Mouse (Mus musculus) cerebellum, adult 2 months (tissue): ENCODE data around the gene Rxfp4. TPM values are rescaled to one million over a fixed set of nuclear protein-coding genes. Genes with fewer than 3 reads are reported as not detected.

Source experiments
- DNase-seq, 2 experiments: peaks; one replicate each; pipeline ENCODE4 v3.0.0; 2021
- H3K27ac ChIP-seq: fragments of 200-500 bp; 2 replicates; pipeline ENCODE4 v1.5.1; 2012; ENCODE audit warnings: low read length, control low read depth, inconsistent platforms; ENCODE audit not compliant: insufficient read depth
- H3K27me3 ChIP-seq: fragments of 200-500 bp; 2 replicates; pipeline ENCODE4 v1.6.1; 2012; ENCODE audit warnings: inconsistent platforms, mild to moderate bottlenecking, low read length, moderate library complexity; ENCODE audit not compliant: control insufficient read depth, insufficient read depth
- H3K4me1 ChIP-seq: fragments of 200-500 bp; 2 replicates; pipeline ENCODE4 v1.6.1; 2011; ENCODE audit warnings: low read length; ENCODE audit not compliant: control insufficient read depth, insufficient read depth
- H3K4me3 ChIP-seq: fragments of 200-500 bp; replicated peaks from 2 replicates; pipeline ENCODE3; 2011; ENCODE audit warnings: mild to moderate bottlenecking, low read depth, low read length, control low read depth; ENCODE audit not compliant: insufficient read depth
- CTCF ChIP-seq: fragments of 200-500 bp; IDR thresholded peaks from 2 replicates; pipeline ENCODE4 v1.5.1; 2011; ENCODE audit warnings: low read depth, mild to moderate bottlenecking, control low read depth, low read length, moderate library complexity, borderline replicate concordance; ENCODE audit not compliant: insufficient read depth
- POLR2A ChIP-seq: fragments of 200-500 bp; IDR thresholded peaks from 2 replicates; pipeline ENCODE4 v1.6.1; 2011; ENCODE audit warnings: low read length, control low read depth, borderline replicate concordance; ENCODE audit not compliant: insufficient read depth
- WGBS: fragments of 180-500 bp; shearing (Covaris S2); methylation state at CpG from one replicate; pipeline ENCODE4 v1.1.7; 2018; 5-methylcytosine and 5-hydroxymethylcytosine counted together
- polyA plus RNA-seq: library from polyadenylated mRNA; depleted of rRNA; stranded (reverse); fragments of >200 nt; gene quantifications from 2 replicates; pipeline ENCODE4 v1.2.3, GENCODE M21; 2012; rRNA removed

Gene Rxfp4
- polyA plus RNA-seq: not detected in 2 replicates

DNA sequence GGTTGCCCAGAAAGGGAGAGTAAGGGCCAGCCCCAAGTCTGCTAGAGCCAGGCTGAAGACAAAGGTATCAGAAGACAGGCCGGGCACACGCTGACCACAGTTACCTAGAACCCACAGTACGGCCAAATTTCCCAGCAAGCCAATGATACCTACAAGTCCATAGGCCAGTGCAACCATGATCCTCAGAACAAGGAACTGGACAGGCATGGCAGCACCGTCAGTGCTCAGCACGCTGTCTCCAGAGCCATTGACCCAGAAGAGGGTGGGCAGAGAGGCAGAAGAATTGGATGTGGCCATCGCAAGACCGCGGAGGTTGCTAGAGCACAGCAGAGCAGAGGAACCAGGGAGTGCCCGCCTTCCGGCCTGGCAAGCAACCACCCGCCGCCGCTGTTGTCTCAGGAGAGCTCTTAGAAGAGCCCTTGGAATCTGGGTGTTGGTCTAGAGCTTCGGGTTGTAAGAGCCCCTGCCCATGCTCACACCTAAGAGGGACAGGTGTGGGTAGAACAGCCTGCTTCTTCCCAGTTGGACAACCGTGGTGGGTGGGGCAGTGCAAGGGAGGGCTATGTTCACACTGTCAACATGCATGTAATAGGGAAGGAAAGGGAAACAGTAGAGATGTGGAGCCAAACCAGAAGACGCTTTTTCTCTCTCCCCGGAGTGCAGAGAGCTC lies at the start of gene Rxfp4:
Rxfp4 (minus strand) TSS at position 297 of the 670 bp plus-strand sequence.
- Histone ChIP-seq H3K4me3 (no peak within 1 kb of the TSS), H3K4me1 (no peaks in the 10 kb centered on the region), H3K27me3 (no peaks in the 10 kb centered on the region), H3K27ac (no peak within 1 kb of the TSS)
- no peak for DNase-seq
- TF ChIP-seq POLR2A: no peak
- no peak for TF ChIP-seq CTCF
- 77% methylated on average over 17 of the region's 17 CpGs for WGBS

DNA sequence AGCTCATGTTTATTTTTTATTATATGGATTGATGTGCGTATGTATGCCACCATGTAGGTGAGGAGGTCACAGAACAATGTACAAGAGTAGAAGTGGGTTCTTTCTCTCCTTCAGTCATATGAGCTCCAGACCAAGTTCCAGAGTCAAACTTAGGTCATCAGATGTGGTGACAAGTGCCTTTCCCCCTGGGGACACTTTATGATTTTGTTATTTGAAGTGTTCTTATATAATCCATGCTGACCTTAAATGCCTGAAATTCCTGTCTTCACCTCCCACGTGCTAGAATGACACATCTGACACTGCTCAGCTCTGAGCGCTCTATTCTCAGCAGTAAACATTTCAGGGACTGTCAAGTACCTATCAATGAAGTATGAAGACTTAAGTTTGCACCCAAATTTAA lies 48.3 kb upstream of the Rxfp4 start:
- H3K4me3 ChIP-seq: no peak overlapping the region
- no peak overlapping the region; the same call in 1 of the 2 replicates for H3K27ac ChIP-seq
- DNase-seq: no peak
- no peaks in the 10 kb centered on the region for H3K27me3 ChIP-seq
- H3K4me1 ChIP-seq: no peaks in the 10 kb centered on the region
- WGBS: 81% methylated on average over 3 of the region's 3 CpGs
- TF ChIP-seq POLR2A: no peak
- no peak for TF ChIP-seq CTCF

DNA sequence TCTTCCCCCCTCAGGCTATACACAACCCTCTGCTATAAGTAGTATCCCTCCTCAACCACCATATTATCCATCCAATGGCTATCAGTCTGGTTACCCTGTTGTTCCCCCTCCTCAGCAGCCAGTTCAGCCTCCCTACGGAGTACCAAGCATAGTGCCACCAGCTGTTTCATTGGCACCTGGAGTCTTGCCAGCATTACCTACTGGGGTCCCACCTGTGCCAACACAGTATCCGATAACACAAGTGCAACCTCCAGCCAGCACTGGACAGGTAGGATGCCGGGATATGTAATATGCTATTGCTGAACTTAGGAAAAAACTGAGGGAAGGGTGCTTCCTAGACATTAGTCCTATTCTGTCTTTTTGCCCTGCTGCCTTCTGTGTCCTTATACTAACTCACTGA lies 47.3 kb upstream of the Rxfp4 start:
- no peaks in the 10 kb centered on the region for H3K27me3 ChIP-seq
- 16% methylated on average over 3 of the region's 3 CpGs for WGBS
- no peak for DNase-seq
- no peak for TF ChIP-seq POLR2A
- no peak for TF ChIP-seq CTCF
- no peak overlapping the region for H3K4me3 ChIP-seq
- H3K4me1 ChIP-seq: no peaks in the 10 kb centered on the region
- no peak overlapping the region for H3K27ac ChIP-seq

DNA sequence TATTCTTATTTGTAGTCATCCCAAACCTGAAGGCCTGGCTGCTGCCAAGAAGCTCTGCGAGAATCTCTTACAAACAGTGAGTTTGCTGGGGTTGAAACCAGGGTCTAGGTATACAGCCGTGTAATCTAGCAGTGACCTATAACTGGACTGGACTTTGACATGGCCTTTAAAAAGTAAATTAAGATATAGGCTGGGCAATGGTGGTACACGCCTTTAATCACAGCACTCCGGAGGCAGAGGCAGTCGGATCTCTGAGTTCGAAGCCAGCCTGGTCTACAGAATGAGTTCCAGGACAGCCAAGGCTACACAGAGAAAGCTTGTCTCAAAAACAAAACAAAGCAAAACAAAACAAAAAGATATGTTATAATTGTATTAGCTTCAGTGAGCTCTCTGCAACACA lies 45.9 kb upstream of the Rxfp4 start:
- 92% methylated on average over 6 of the region's 6 CpGs for WGBS

DNA sequence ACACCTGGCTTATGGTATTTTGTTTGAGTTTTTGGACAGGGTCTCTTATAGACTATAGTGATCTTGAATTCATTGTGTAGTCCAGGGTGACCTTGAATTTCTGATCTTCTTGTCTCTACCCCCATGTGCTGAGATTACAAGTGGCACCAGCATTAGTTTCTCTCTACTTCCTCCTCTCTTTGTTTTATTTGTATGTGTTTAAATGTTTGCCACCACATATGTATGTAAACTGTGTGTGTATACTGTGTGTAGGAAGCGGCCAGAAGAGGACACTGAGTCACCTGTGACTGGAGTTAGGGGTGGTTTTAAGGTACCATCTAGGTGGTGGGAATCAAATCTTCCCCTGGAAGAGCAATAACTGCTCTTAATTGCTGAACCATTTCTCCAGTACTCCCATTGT lies 45.1 kb upstream of the Rxfp4 start:
- H3K27me3 ChIP-seq: no peaks in the 10 kb centered on the region
- no peak for DNase-seq
- no peak overlapping the region for H3K27ac ChIP-seq
- TF ChIP-seq CTCF: no peak
- WGBS: 86% methylated on average over 1 of the region's 1 CpGs
- H3K4me3 ChIP-seq: no peak overlapping the region
- no peaks in the 10 kb centered on the region for H3K4me1 ChIP-seq

More for the DNA sequence above, 45.9 kb upstream of the Rxfp4 start:
- Histone ChIP-seq H3K4me1 (no peaks in the 10 kb centered on the region), H3K27me3 (no peaks in the 10 kb centered on the region), H3K4me3 (no peak overlapping the region), H3K27ac (no peak overlapping the region)
- TF ChIP-seq POLR2A (no peak), CTCF (no peak)
- no peak for DNase-seq

DNA sequence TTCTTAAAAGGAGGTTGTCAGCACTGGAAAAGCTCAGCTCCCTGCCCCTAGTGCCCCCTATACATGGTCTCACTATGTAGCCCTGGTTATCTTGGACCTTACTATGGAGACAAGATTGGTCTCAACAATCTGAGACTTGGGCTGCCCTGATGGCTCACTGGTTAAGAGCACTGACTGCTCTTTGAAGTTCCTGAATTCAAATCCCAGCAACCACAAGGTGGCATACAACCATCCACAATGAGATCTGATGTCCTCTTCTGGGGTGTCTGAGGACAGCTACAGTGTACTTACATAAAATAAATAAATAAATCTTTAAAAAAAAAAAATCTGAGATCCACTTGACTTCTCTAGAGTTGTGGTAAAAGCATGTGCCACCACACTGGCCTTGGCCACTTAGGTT lies 42.6 kb upstream of the Rxfp4 start:
- DNase-seq: no peak
- no peak overlapping the region for H3K4me3 ChIP-seq
- H3K27me3 ChIP-seq: no peaks in the 10 kb centered on the region
- H3K27ac ChIP-seq: no peak overlapping the region
- no peak for TF ChIP-seq POLR2A
- TF ChIP-seq CTCF: no peak
- H3K4me1 ChIP-seq: no peaks in the 10 kb centered on the region

DNA sequence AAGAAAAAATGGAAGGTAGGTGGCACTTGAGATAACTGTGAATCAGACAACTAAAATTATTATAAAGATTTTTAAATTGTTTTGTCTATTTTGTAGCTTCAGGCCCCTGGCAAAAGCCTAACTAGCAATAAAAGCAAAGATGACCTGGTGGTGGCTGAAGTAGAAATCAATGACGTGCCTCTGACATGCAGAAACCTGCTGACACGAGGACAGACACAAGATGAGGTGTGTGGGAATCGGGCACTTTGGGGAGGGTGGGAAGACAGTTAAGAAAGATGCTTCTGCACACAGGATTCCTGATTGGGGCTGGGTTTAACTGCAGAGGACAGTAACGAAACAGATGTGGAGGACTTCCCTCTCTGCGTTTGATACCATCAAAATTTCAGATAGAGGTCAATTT lies 36.1 kb upstream of the Rxfp4 start:
- H3K4me3 ChIP-seq: no peak overlapping the region
- peaks cover 5% of the 10 kb centered on the region; the same call in 1 of the 2 replicates for H3K4me1 ChIP-seq
- no peak overlapping the region for H3K27ac ChIP-seq
- H3K27me3 ChIP-seq: no peaks in the 10 kb centered on the region
- 74% methylated on average over 5 of the region's 5 CpGs for WGBS
- TF ChIP-seq POLR2A (no peak), CTCF (no peak)
- no peak for DNase-seq
